Mouse (Mus musculus): ENCODE data around the gene Nicn1.

DNA sequence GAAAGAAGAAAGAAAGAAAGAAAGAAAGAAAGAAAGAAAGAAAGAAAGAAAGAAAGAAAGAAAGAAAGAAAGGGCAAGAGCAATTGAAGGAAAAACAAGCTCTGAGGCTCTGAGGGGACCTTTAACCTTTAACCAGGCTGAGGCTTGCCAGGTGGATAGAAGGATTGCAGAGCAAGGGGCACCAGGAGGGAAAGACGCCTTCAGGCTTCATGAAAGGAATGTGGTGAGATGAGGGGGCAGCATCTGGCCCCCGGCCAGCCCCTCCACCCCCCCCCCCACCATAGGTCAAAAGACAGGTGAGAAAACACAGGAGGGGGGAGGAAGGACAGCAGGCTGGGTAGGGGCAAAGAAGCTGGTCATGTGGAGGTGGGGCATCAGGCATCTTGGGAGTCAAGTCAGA lies 18.3 kb upstream of the Nicn1 start:
- no peak for TF ChIP-seq CTCF (IDR thresholded peaks at IDR 0.05; ENCODE audit: borderline replicate concordance, insufficient read depth, low read length)
- no peak for TF ChIP-seq POLR2A (IDR thresholded peaks at IDR 0.05; ENCODE audit: low read depth, low read length)
